Mouse (Mus musculus): Measurements from ENCODE around the gene Hoxc13. TPM values are rescaled to one million over a fixed set of nuclear protein-coding genes. Genes with fewer than 3 reads are reported as not detected.

Gene Hoxc13
- polyA plus RNA-seq, 1 experiment: 5.8 TPM

- peak within 1 kb of the TSS; percentile 32 for H3ac ChIP-seq (ENCODE audit: control insufficient read depth, insufficient read length)
- peaks cover 96% of the 10 kb centered on the region for H3K79me2 ChIP-seq (ENCODE audit: control insufficient read depth, insufficient read depth)
- H3K4me2 ChIP-seq (ENCODE audit: low read depth): peak within 1 kb of the TSS; percentile 100
- H3K36me3 ChIP-seq (ENCODE audit: control insufficient read depth, insufficient read depth): no peaks in the 10 kb centered on the region
- peak within 1 kb of the TSS; percentile 85 for H3K4me3 ChIP-seq
- TF ChIP-seq POLR2A (IDR thresholded peaks at IDR 0.05; ENCODE audit: insufficient read length, low read depth) (peak; percentile 38), MAX (IDR thresholded peaks at IDR 0.05; ENCODE audit: low read depth) (no peak)
- no peaks in the 10 kb centered on the region for H3K27me3 ChIP-seq (ENCODE audit: control insufficient read depth, insufficient read depth, insufficient read length)
These were observed 45.9 kb downstream of the Hoxc13 start, which contains the start of gene Hoxc10 for GRCm38 (mm10) chr15:102966776-102967311. Hoxc10 (plus strand) TSS chr15:102966796.

DNA sequence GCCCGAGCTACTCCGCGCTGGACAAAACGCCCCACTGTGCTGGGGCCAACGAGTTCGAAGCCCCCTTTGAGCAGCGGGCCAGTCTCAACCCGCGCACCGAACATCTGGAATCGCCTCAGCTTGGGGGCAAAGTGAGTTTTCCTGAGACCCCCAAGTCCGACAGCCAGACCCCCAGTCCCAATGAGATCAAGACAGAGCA, 46.3 kb downstream of the Hoxc13 start, which contains the start of gene Hoxc5:
TSS of gene Hoxc5 (plus strand) at position 132 of the 199 bp plus-strand sequence.
- Histone ChIP-seq H3K36me3 (ENCODE audit: control insufficient read depth, insufficient read depth) (no peaks in the 10 kb centered on the region), H3K4me3 (peak within 1 kb of the TSS; percentile 85), H3K27me3 (ENCODE audit: control insufficient read depth, insufficient read depth, insufficient read length) (no peaks in the 10 kb centered on the region), H3K4me2 (ENCODE audit: low read depth) (peak within 1 kb of the TSS; percentile 100), H3ac (ENCODE audit: control insufficient read depth, insufficient read length) (peak within 1 kb of the TSS; percentile 32), H3K79me2 (ENCODE audit: control insufficient read depth, insufficient read depth) (peaks cover 96% of the 10 kb centered on the region)
- no peak for TF ChIP-seq USF1 (IDR thresholded peaks at IDR 0.05; ENCODE audit: low read depth)
- TF ChIP-seq TCF3 (IDR thresholded peaks at IDR 0.05; ENCODE audit: insufficient read length, low read depth): no peak
- TF ChIP-seq SRF (IDR thresholded peaks at IDR 0.05; ENCODE audit: control insufficient read depth, insufficient read length, low read depth): no peak
- no peak for TF ChIP-seq POLR2A (IDR thresholded peaks at IDR 0.05; ENCODE audit: insufficient read length, low read depth)
- no peak for TF ChIP-seq E2F4 (IDR thresholded peaks at IDR 0.05; ENCODE audit: insufficient read depth)
- TF ChIP-seq POLR2AphosphoS2 (IDR thresholded peaks at IDR 0.05; ENCODE audit: insufficient read length, low read depth): no peak
- TF ChIP-seq TCF12 (IDR thresholded peaks at IDR 0.05; ENCODE audit: insufficient read depth, poor library complexity, severe bottlenecking): no peak
- no peak for TF ChIP-seq MYOD1 (IDR thresholded peaks at IDR 0.05; ENCODE audit: control insufficient read depth in 1 of 3, insufficient read length in 2 of 3, low read depth in 2 of 3)
- no peak for TF ChIP-seq MYOG (IDR thresholded peaks at IDR 0.05; ENCODE audit: control insufficient read depth in 1 of 3, insufficient read depth in 1 of 3, insufficient read length in 2 of 3, low read depth in 2 of 3)
- TF ChIP-seq MAX (IDR thresholded peaks at IDR 0.05; ENCODE audit: low read depth): no peak
- TF ChIP-seq CEBPB (IDR thresholded peaks at IDR 0.05; ENCODE audit: insufficient read depth, poor library complexity, severe bottlenecking): no peak
- TF ChIP-seq REST (IDR thresholded peaks at IDR 0.05; ENCODE audit: insufficient read depth, insufficient read length): no peak

- no peak for TF ChIP-seq TCF12 (IDR thresholded peaks at IDR 0.05; ENCODE audit: insufficient read depth, poor library complexity, severe bottlenecking)
- TF ChIP-seq POLR2A (IDR thresholded peaks at IDR 0.05; ENCODE audit: insufficient read length, low read depth): peak; percentile 50
- H3K79me2 ChIP-seq (ENCODE audit: control insufficient read depth, insufficient read depth): peaks cover 96% of the 10 kb centered on the region
- H3K4me2 ChIP-seq (ENCODE audit: low read depth): peak overlapping the region; percentile 98
- H3ac ChIP-seq (ENCODE audit: control insufficient read depth, insufficient read length): peak overlapping the region; percentile 32
- H3K27me3 ChIP-seq (ENCODE audit: control insufficient read depth, insufficient read depth, insufficient read length): no peaks in the 10 kb centered on the region
- H3K36me3 ChIP-seq (ENCODE audit: control insufficient read depth, insufficient read depth): no peaks in the 10 kb centered on the region
- peak overlapping the region; percentile 85 for H3K4me3 ChIP-seq
These were observed 46.9 kb downstream of the Hoxc13 start for GRCm38 (mm10) chr15:102967511-102968397.

DNA sequence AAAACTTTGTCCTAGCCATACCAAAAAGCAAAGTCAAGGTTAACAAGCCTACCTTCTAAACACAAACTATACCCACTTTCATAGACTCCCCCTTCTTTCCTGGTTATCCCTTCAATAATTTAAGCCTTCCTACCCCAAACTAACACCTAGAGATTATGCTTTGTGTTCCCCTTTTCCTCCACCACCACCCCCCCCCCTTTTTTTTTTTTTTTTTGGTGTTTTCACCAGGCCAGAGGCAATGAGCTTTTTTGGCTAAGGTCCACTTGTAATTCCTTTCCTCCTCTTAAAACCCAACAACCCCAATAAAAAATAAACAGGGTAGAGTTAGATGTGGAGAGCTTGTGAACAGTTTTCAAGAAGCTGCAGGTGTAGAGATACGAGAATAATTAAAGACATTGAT, 48.4 kb downstream of the Hoxc13 start:
- Histone ChIP-seq H3K4me2 (ENCODE audit: low read depth) (peak overlapping the region; percentile 98), H3K36me3 (ENCODE audit: control insufficient read depth, insufficient read depth) (no peaks in the 10 kb centered on the region), H3K79me2 (ENCODE audit: control insufficient read depth, insufficient read depth) (peaks cover 97% of the 10 kb centered on the region), H3ac (ENCODE audit: control insufficient read depth, insufficient read length) (no peak overlapping the region), H3K4me3 (peak overlapping the region; percentile 85), H3K27me3 (ENCODE audit: control insufficient read depth, insufficient read depth, insufficient read length) (no peaks in the 10 kb centered on the region)
- TF ChIP-seq MAX (IDR thresholded peaks at IDR 0.05; ENCODE audit: low read depth) (no peak), USF1 (IDR thresholded peaks at IDR 0.05; ENCODE audit: low read depth) (no peak), POLR2AphosphoS2 (IDR thresholded peaks at IDR 0.05; ENCODE audit: insufficient read length, low read depth) (no peak), E2F4 (IDR thresholded peaks at IDR 0.05; ENCODE audit: insufficient read depth) (no peak), MYOD1 (IDR thresholded peaks at IDR 0.05; ENCODE audit: control insufficient read depth in 1 of 3, insufficient read length in 2 of 3, low read depth in 2 of 3) (no peak), TCF3 (IDR thresholded peaks at IDR 0.05; ENCODE audit: insufficient read length, low read depth) (no peak), SRF (IDR thresholded peaks at IDR 0.05; ENCODE audit: control insufficient read depth, insufficient read length, low read depth) (no peak), TCF12 (IDR thresholded peaks at IDR 0.05; ENCODE audit: insufficient read depth, poor library complexity, severe bottlenecking) (no peak), POLR2A (IDR thresholded peaks at IDR 0.05; ENCODE audit: insufficient read length, low read depth) (no peak), CEBPB (IDR thresholded peaks at IDR 0.05; ENCODE audit: insufficient read depth, poor library complexity, severe bottlenecking) (no peak), MYOG (IDR thresholded peaks at IDR 0.05; ENCODE audit: control insufficient read depth in 1 of 3, insufficient read depth in 1 of 3, insufficient read length in 2 of 3, low read depth in 2 of 3) (no peak), REST (IDR thresholded peaks at IDR 0.05; ENCODE audit: insufficient read depth, insufficient read length) (no peak)

GRCm38 (mm10) chr15:102970740-102971139, 49.8 kb downstream of the Hoxc13 start:
- H3K27me3 ChIP-seq (ENCODE audit: control insufficient read depth, insufficient read depth, insufficient read length): no peaks in the 10 kb centered on the region

More at GRCm38 (mm10) chr15:102970740-102971139, 49.8 kb downstream of the Hoxc13 start:
- H3K4me3 ChIP-seq: peak overlapping the region; percentile 21
- peaks cover 98% of the 10 kb centered on the region for H3K79me2 ChIP-seq (ENCODE audit: control insufficient read depth, insufficient read depth)
- H3K36me3 ChIP-seq (ENCODE audit: control insufficient read depth, insufficient read depth): no peaks in the 10 kb centered on the region
- TF ChIP-seq SRF (IDR thresholded peaks at IDR 0.05; ENCODE audit: control insufficient read depth, insufficient read length, low read depth) (no peak), POLR2A (IDR thresholded peaks at IDR 0.05; ENCODE audit: insufficient read length, low read depth) (no peak), REST (IDR thresholded peaks at IDR 0.05; ENCODE audit: insufficient read depth, insufficient read length) (no peak), MAX (IDR thresholded peaks at IDR 0.05; ENCODE audit: low read depth) (no peak), E2F4 (IDR thresholded peaks at IDR 0.05; ENCODE audit: insufficient read depth) (no peak), TCF12 (IDR thresholded peaks at IDR 0.05; ENCODE audit: insufficient read depth, poor library complexity, severe bottlenecking) (no peak), CEBPB (IDR thresholded peaks at IDR 0.05; ENCODE audit: insufficient read depth, poor library complexity, severe bottlenecking) (no peak), TCF3 (IDR thresholded peaks at IDR 0.05; ENCODE audit: insufficient read length, low read depth) (no peak), MYOG (IDR thresholded peaks at IDR 0.05; ENCODE audit: control insufficient read depth in 1 of 3, insufficient read depth in 1 of 3, insufficient read length in 2 of 3, low read depth in 2 of 3) (no peak)
- H3ac ChIP-seq (ENCODE audit: control insufficient read depth, insufficient read length): no peak overlapping the region
- peak overlapping the region; percentile 98 for H3K4me2 ChIP-seq (ENCODE audit: low read depth)
